Mouse (Mus musculus) midbrain, embryonic 15.5 days (tissue): ENCODE measurements around the gene Gid8. TPM values are rescaled to one million over a fixed set of nuclear protein-coding genes. Genes with fewer than 3 reads are reported as not detected.

ENCODE experiments used
- ATAC-seq: fragments of 200-750 bp; cut with Nextera tagmentation; replicated peaks from 2 replicates; pipeline ENCODE4 v1.8.0; 2017; ENCODE audit warnings: moderate TSS enrichment
- H3K27ac ChIP-seq: fragments of 300-500 bp; sonication (generic); 2 replicates; pipeline ENCODE4 v1.5.1; 2015; ENCODE audit warnings: mild to moderate bottlenecking, inconsistent platforms
- H3K27me3 ChIP-seq: fragments of 300-500 bp; sonication (generic); replicated peaks from 2 replicates; pipeline ENCODE4 v1.6.1; 2015; ENCODE audit warnings: inconsistent platforms
- H3K36me3 ChIP-seq: fragments of 300-500 bp; sonication (generic); replicated peaks from 2 replicates; pipeline ENCODE4 v1.6.1; 2015; ENCODE audit warnings: inconsistent platforms
- H3K4me1 ChIP-seq: fragments of 300-500 bp; sonication (generic); 2 replicates; pipeline ENCODE4 v1.6.1; 2015; ENCODE audit warnings: inconsistent platforms
- H3K4me2 ChIP-seq: fragments of 300-500 bp; sonication (generic); 2 replicates; pipeline ENCODE4 v1.6.1; 2015; ENCODE audit warnings: inconsistent platforms, mild to moderate bottlenecking, moderate library complexity
- H3K4me3 ChIP-seq: fragments of 300-500 bp; sonication (generic); 2 replicates; pipeline ENCODE4 v1.5.1; 2015; ENCODE audit warnings: mild to moderate bottlenecking, inconsistent platforms
- H3K9ac ChIP-seq: fragments of 300-500 bp; sonication (generic); 2 replicates; pipeline ENCODE4 v1.6.1; 2015; ENCODE audit warnings: mild to moderate bottlenecking, inconsistent platforms
- H3K9me3 ChIP-seq: fragments of 300-500 bp; sonication (generic); 2 replicates; pipeline ENCODE4 v1.6.1; 2016; ENCODE audit warnings: inconsistent platforms
- WGBS: fragments of 180-500 bp; shearing (Covaris S2); methylation state at CpG from one replicate; pipeline ENCODE4 v1.1.7; 2015; ENCODE audit warnings: mixed read lengths; 5-methylcytosine and 5-hydroxymethylcytosine counted together
- polyA plus RNA-seq: library from polyadenylated mRNA; unstranded; fragments of >200 nt; fragmentation: Nextera tagmentation; extraction: Ambion mirVana; gene quantifications from 2 replicates; pipeline ENCODE4 v1.2.1, GENCODE M21; 2015

Gid8 gene
- polyA plus RNA-seq, 1 experiment from 2014 or later: 56.1 TPM

DNA sequence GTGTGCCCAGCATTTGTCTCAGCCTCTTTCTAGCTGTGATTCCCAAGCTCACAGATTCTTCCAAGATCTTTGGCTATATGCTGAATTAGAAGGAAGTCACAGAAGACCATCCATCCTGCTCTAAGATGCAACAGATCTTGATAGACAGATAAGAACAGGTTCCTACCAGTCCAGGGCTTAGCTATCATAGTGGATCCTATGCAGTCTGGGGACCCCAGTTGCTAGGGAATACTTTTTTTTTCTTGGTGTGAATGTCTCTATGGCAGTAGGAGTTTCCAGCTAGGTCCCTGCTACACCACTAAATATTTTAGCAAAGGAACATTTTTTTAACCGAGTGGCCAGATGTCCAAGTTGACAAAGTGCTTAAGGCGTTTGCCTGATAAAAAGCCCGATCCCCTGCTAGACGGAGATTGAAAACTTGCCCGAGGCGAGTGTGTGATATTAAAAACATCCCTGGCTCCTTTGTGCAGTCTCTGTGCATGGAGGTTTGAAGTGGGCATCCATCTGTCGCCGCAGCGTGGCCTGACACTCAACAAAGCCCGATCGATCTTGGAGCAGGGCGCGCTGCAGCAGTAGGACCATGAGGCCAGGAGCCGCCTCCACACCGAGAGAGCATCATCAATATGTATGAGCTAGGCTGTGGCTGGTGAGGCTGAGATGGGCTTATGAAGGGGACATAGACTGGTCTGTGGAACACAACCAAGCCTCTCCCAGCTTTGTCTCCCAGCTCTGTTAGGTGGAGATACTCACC, 48.8 kb downstream of the Gid8 start:
- 13% methylated on average over 15 of the region's 15 CpGs for WGBS

DNA sequence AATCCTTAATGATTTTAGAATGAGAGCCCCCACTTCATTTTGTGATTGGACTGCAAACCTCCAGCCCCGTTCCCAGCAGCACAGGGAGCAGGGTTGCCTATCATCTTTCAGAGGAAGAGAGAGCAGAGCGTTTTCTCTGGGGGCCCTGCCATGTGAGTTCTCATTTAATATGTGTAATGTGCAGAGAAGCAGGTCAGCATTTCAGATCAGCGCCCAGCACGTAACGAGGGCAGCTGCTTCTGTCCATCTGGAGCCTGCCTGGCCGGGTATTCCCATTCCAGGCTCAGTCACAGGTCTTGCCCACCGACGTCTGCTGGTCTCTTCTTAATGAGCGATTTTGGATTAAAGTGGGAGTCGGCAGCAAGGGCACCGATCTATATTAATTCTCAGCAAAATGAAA, 55.1 kb downstream of the Gid8 start:
- Histone ChIP-seq H3K27ac (no peak overlapping the region), H3K36me3 (no peaks in the 10 kb centered on the region), H3K4me2 (no peak overlapping the region), H3K27me3 (no peaks in the 10 kb centered on the region), H3K9me3 (no peaks in the 10 kb centered on the region), H3K9ac (no peak overlapping the region), H3K4me3 (no peak overlapping the region), H3K4me1 (peaks cover 11% of the 10 kb centered on the region; the same call in 1 of the 2 replicates)
- no peak for ATAC-seq
- WGBS: 46% methylated on average over 11 of the region's 11 CpGs

More for the DNA sequence above, 48.8 kb downstream of the Gid8 start:
- Histone ChIP-seq H3K27me3 (no peaks in the 10 kb centered on the region), H3K36me3 (no peaks in the 10 kb centered on the region), H3K4me1 (peaks cover 23% of the 10 kb centered on the region), H3K9ac (no peak overlapping the region), H3K4me3 (no peak overlapping the region), H3K4me2 (peak overlapping the region; percentile 14; the same call in 1 of the 2 replicates), H3K27ac (peak overlapping the region; percentile 14; the same call in 1 of the 2 replicates), H3K9me3 (no peaks in the 10 kb centered on the region)
- ATAC-seq: peak; percentile 65; the same call in 1 of the 2 replicates

DNA sequence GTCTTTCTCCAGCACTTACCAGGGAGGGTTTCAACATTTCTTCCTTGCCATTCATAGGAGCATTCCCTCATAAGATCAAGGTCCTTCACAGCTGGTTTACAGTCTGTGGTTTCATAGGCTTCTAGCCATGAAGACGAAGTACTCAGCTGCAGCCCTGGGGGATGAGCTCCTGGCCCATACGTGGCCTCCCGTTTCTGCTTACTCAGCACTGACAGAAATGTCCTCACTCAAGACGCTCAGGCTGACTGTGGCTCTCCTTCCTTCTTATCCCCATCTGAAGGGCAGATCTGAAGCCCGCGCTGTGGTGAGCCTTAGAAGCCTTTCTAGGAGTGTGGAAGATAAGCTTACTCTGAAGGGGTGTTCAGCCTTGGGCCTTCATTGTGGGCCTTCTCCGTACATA, 55.8 kb downstream of the Gid8 start:
- no peak overlapping the region for H3K4me2 ChIP-seq
- H3K4me3 ChIP-seq: no peak overlapping the region
- H3K9me3 ChIP-seq: no peaks in the 10 kb centered on the region
- H3K27me3 ChIP-seq: no peaks in the 10 kb centered on the region
- no peak overlapping the region for H3K9ac ChIP-seq
- peaks cover 11% of the 10 kb centered on the region; the same call in 1 of the 2 replicates for H3K4me1 ChIP-seq
- H3K27ac ChIP-seq: no peak overlapping the region
- H3K36me3 ChIP-seq: no peaks in the 10 kb centered on the region
- 77% methylated on average over 7 of the region's 7 CpGs for WGBS
- no peak for ATAC-seq

Other genes with a start within 250 kb of the Gid8 start
- 2.2 and 3.2 TPM in 2 replicates for gene Ntsr1, start 210.1 kb upstream of the Gid8 start, polyA plus RNA-seq
- gene Mrgbp, start 128.8 kb upstream of the Gid8 start, polyA plus RNA-seq: 46.4 and 49.1 TPM in 2 replicates
- 89.2 and 96.7 TPM in 2 replicates for gene Ogfr, start 120.9 kb upstream of the Gid8 start, polyA plus RNA-seq
- gene Col9a3, start 112.3 kb upstream of the Gid8 start, polyA plus RNA-seq: 36.7 and 37.7 TPM in 2 replicates
- gene Tcfl5, start 67.4 kb upstream of the Gid8 start, polyA plus RNA-seq: 0.30 and 0.43 TPM in 2 replicates
- 29.0 and 30.1 TPM in 2 replicates for gene Dido1, start 118 bp upstream of the Gid8 start, polyA plus RNA-seq
- 0.17 and 0.26 TPM in 2 replicates for gene Slc17a9, start 15.1 kb downstream of the Gid8 start, polyA plus RNA-seq
- 14.9 and 16.5 TPM in 2 replicates for gene Bhlhe23, start 66.8 kb downstream of the Gid8 start, polyA plus RNA-seq
- gene Ythdf1, start 210.8 kb downstream of the Gid8 start, polyA plus RNA-seq: 52.0 and 52.2 TPM in 2 replicates
- 0.10 and 0.31 TPM in 2 replicates for gene Birc7, start 218.9 kb downstream of the Gid8 start, polyA plus RNA-seq
- gene Nkain4, start 244.6 kb downstream of the Gid8 start, polyA plus RNA-seq: 77.0 and 94.1 TPM in 2 replicates